Comparison of ENCODE assay signal across 11 mouse cellular contexts in the genomic region with DNA sequence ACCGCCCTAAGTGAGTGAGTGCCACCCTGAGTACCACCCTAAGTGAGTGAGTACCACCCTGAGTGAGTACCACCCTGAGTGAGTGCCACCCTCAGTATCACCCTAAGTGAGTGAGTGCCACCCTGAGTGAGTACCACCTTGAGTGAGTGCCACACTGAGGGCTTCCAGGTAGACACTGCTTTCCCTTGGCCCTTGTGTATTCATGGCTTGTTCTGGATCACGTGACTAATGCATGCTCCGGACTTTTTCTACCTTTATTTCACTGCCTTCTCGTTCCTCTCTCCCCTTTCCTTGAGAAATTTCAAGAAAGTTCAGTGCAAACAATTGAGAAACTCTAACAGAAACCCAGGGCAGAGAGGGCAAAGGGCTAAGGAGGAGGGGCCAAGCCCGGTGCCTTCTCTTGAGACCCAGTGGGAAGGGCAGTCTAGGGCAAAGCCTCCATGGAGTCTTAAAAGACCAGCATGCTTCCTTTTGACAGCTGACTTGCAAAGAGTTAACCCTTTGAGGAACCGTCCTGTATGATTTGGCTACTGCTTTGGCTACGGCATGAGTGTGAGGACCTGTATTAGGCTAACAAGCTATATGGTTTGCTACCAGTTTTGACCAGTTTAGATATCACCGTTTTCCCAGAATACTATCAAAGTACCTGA.
A peak's percentile ranks its signal among the peaks of the same experiment; 100 is the strongest.
DNase-seq lines count a peak whose midpoint lies in the region; ATAC-seq and TF ChIP-seq lines count a peak whose summit lies in the region.
"Had no signal": no experiment of that assay in that cellular context is flagged by ENCODE, and none has a peak within 500 bp of the region (broad histone marks: within the 10 kb centered on the region; RNA-seq: fewer than 3 reads in every experiment).

No protein-coding gene starts in this region.

- WGBS in lung, adult 2 months: 63% methylated on average over 8 of the region's 8 CpGs
- 53% methylated on average over 8 of the region's 8 CpGs for WGBS in forebrain, embryonic 13.5 days
- 38% methylated on average over 8 of the region's 8 CpGs for WGBS in hindbrain, embryonic 12.5 days

- DNase-seq in cerebellum, adult 9-11 months: peak; percentile 33
- no peak for DNase-seq in cerebellum, adult 11-12 months
- peak; percentile 20 for DNase-seq in lung, adult 2 months
- DNase-seq in lung, postnatal 14 days: no peak
- peak; percentile 32 to 45 for DNase-seq in kidney, postnatal 25 days
- no peak for DNase-seq in spleen, postnatal 14 days (ENCODE audit: low spot score in 2 of 2)
- DNase-seq: right cerebral cortex, adult 18-20 months; thymus, adult 2 months had no signal

- H3K4me3 ChIP-seq in lung, adult 2 months (replicated peaks; ENCODE audit: extremely low read depth, low read depth, low read length): no peak overlapping the region
- H3K4me3 ChIP-seq in forebrain, embryonic 13.5 days: no peak overlapping the region
- H3K4me3 ChIP-seq in hindbrain, embryonic 12.5 days: no peak overlapping the region
- H3K4me3 ChIP-seq: erythroblast, embryonic 14.5 days had no signal

- H3K9ac ChIP-seq in forebrain, embryonic 13.5 days: no peak overlapping the region
- no peak overlapping the region for H3K9ac ChIP-seq in hindbrain, embryonic 12.5 days

- H3K27ac ChIP-seq in forebrain, embryonic 13.5 days: peak overlapping the region; percentile 66
- H3K27ac ChIP-seq in hindbrain, embryonic 12.5 days: no peak overlapping the region

- no peak overlapping the region for H3K4me2 ChIP-seq in forebrain, embryonic 13.5 days
- H3K4me2 ChIP-seq in hindbrain, embryonic 12.5 days (replicated peaks): no peak overlapping the region

- H3K9me3 ChIP-seq in forebrain, embryonic 13.5 days (replicated peaks): no peaks in the 10 kb centered on the region
- H3K9me3 ChIP-seq in hindbrain, embryonic 12.5 days (replicated peaks): no peaks in the 10 kb centered on the region

- no peak for ATAC-seq in forebrain, embryonic 13.5 days
- no peak for ATAC-seq in hindbrain, embryonic 12.5 days (ENCODE audit: low FRiP score)

- H3K36me3 ChIP-seq in forebrain, embryonic 13.5 days (ENCODE audit: poor library complexity, severe bottlenecking): no peaks in the 10 kb centered on the region
- H3K36me3 ChIP-seq in hindbrain, embryonic 12.5 days: no peaks in the 10 kb centered on the region

- no peaks in the 10 kb centered on the region for H3K27me3 ChIP-seq in forebrain, embryonic 13.5 days
- no peaks in the 10 kb centered on the region for H3K27me3 ChIP-seq in hindbrain, embryonic 12.5 days

- peaks cover 9% of the 10 kb centered on the region for H3K4me1 ChIP-seq in lung, adult 2 months (ENCODE audit: control insufficient read depth, insufficient read depth, low read length)
- peaks cover 36% of the 10 kb centered on the region for H3K4me1 ChIP-seq in forebrain, embryonic 13.5 days
- peaks cover 17% of the 10 kb centered on the region for H3K4me1 ChIP-seq in hindbrain, embryonic 12.5 days

- TF ChIP-seq CTCF in lung, adult 2 months (IDR thresholded peaks at IDR 0.05; ENCODE audit: insufficient read depth, low read length): no peak

- TF ChIP-seq POLR2A in lung, adult 2 months (IDR thresholded peaks at IDR 0.05; ENCODE audit: borderline replicate concordance, extremely low read depth, low read depth, low read length): no peak

Comparison
In these comparisons a context has a peak if more than half of its experiments do, and no peak if none do; other contexts are left out.
1. DNase-seq: peak in cerebellum, adult 9-11 months (single experiment), lung, adult 2 months (single experiment) and kidney, postnatal 25 days (2 of 2); none in cerebellum, adult 11-12 months (single experiment), lung, postnatal 14 days (single experiment) and spleen, postnatal 14 days (0 of 2).